Mouse (Mus musculus) forebrain, embryonic 13.5 days (tissue): ENCODE measurements around the gene Ltbp2. TPM values are rescaled to one million over a fixed set of nuclear protein-coding genes. Genes with fewer than 3 reads are reported as not detected.

Source experiments
- ATAC-seq: fragments of 200-750 bp; cut with Nextera tagmentation; 2 replicates; pipeline ENCODE4 v1.8.0; 2017
- H3K27ac ChIP-seq: fragments of 300-500 bp; sonication (generic); 2 replicates; pipeline ENCODE4 v1.5.1; 2015; ENCODE audit warnings: inconsistent platforms, mild to moderate bottlenecking, moderate library complexity
- H3K27me3 ChIP-seq: fragments of 300-500 bp; sonication (generic); 2 replicates; pipeline ENCODE4 v1.6.1; 2015; ENCODE audit warnings: mild to moderate bottlenecking, inconsistent platforms
- H3K36me3 ChIP-seq: fragments of 300-500 bp; sonication (generic); 2 replicates; pipeline ENCODE4 v1.6.1; 2015; ENCODE audit warnings: mild to moderate bottlenecking, inconsistent platforms; ENCODE audit not compliant: poor library complexity, severe bottlenecking
- H3K4me1 ChIP-seq: fragments of 300-500 bp; sonication (generic); 2 replicates; pipeline ENCODE4 v1.6.1; 2015; ENCODE audit warnings: inconsistent platforms
- H3K4me2 ChIP-seq: fragments of 300-500 bp; sonication (generic); 2 replicates; pipeline ENCODE4 v1.6.1; 2015; ENCODE audit warnings: inconsistent platforms, mild to moderate bottlenecking, moderate library complexity
- H3K4me3 ChIP-seq: fragments of 300-500 bp; sonication (generic); 2 replicates; pipeline ENCODE4 v1.5.1; 2015; ENCODE audit warnings: mild to moderate bottlenecking, inconsistent platforms
- H3K9ac ChIP-seq: fragments of 300-500 bp; sonication (generic); 2 replicates; pipeline ENCODE4 v1.6.1; 2015; ENCODE audit warnings: mild to moderate bottlenecking, inconsistent platforms
- H3K9me3 ChIP-seq: fragments of 300-500 bp; sonication (generic); replicated peaks from 2 replicates; pipeline ENCODE4 v1.6.1; 2016; ENCODE audit warnings: inconsistent platforms
- WGBS: fragments of 180-500 bp; shearing (Covaris S2); methylation state at CpG from one replicate; pipeline ENCODE4 v1.1.7; 2015; 5-methylcytosine and 5-hydroxymethylcytosine counted together
- polyA plus RNA-seq: library from polyadenylated mRNA; unstranded; fragments of >200 nt; fragmentation: Nextera tagmentation; extraction: Ambion mirVana; gene quantifications from 2 replicates; pipeline ENCODE4 v1.2.1, GENCODE M21; 2015

Ltbp2 gene
- polyA plus RNA-seq, 1 experiment from 2014 or later = not detected

- WGBS = 68% methylated on average over 1 of the region's 1 CpGs
- Histone ChIP-seq H3K4me2 (no peak overlapping the region), H3K9me3 (no peaks in the 10 kb centered on the region), H3K27ac (no peak overlapping the region), H3K9ac (no peak overlapping the region), H3K4me1 (no peaks in the 10 kb centered on the region), H3K36me3 (no peaks in the 10 kb centered on the region), H3K4me3 (no peak overlapping the region), H3K27me3 (0 out of 2 replicates have a peak, but pooled peaks cover 4% of the 10 kb centered on the region)
- no peak for ATAC-seq
Observed at GRCm38 (mm10) chr12:84810810-84811209, 65.5 kb downstream of the Ltbp2 start.

DNA sequence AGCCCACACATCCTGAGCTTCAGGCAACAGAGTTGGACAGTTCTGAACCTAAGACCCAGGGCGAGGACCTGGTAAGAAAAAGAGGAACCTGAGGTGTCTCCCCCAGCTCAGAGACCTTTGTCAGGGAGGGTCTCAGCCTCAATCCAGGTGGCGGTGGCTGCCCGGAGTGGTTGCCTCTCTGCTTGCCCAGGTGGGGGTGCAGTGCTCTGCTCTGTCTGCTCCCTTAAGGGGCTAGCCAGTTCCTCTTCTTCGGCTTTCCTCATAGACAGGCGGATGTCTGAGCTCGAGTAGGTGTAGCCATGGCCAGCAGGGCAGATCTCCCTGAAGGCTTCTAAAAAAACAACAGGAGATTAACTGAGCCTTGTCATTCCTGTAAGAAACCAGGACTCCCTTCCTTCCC, 67.3 kb downstream of the Ltbp2 start:
- no peaks in the 10 kb centered on the region for H3K36me3 ChIP-seq
- H3K4me1 ChIP-seq = no peaks in the 10 kb centered on the region
- no peak overlapping the region for H3K27ac ChIP-seq
- no peak overlapping the region for H3K4me2 ChIP-seq
- WGBS = 79% methylated on average over 6 of the region's 6 CpGs
- 0 out of 2 replicates have a peak, but pooled peaks cover 4% of the 10 kb centered on the region for H3K27me3 ChIP-seq
- H3K9ac ChIP-seq = no peak overlapping the region
- ATAC-seq = no peak
- H3K9me3 ChIP-seq = no peaks in the 10 kb centered on the region
- no peak overlapping the region for H3K4me3 ChIP-seq

DNA sequence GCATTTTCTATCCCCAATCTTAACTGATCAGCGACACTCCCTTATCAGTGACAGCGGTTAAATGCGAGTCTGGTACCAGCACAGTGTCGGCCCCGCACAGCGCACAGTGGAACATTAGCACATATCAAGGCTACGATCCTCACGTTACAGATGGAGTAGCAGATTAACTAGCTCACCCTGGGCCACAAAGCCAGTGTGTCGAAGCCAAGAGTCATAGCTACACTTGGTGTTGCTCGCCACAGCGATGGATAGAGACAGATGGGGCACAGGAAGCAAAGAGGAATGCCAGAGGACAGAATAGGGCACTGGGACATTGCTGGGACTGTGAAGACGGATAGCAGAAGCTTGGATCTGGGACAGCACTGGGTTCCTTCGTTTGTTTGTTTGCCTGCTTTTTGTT, 69.0 kb downstream of the Ltbp2 start:
- Histone ChIP-seq H3K4me1 (no peaks in the 10 kb centered on the region), H3K9ac (no peak overlapping the region), H3K36me3 (no peaks in the 10 kb centered on the region), H3K27me3 (0 out of 2 replicates have a peak, but pooled peaks cover 4% of the 10 kb centered on the region), H3K4me3 (no peak overlapping the region), H3K9me3 (no peaks in the 10 kb centered on the region), H3K27ac (no peak overlapping the region), H3K4me2 (no peak overlapping the region)
- 82% methylated on average over 13 of the region's 13 CpGs for WGBS
- no peak for ATAC-seq

DNA sequence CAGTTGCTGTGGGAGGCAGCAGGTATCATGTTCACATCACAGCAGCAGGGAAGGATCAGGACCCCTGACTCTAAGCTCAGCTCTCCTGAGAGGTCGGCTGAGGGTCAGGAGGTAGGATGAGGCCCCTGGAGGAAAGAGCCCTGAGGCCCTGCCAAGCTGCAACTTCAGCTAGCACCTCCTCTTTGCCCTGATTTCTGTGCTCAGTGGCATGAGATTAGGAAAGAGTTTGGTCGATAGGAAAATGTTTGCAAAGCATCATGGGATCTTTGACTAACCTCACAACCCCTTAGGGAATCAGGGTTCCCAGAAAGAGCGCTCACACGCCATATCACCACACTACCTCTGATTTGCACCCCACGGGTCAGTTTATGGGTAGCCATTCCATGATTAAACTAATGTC, 69.6 kb downstream of the Ltbp2 start:
- no peak overlapping the region for H3K4me2 ChIP-seq
- WGBS = 64% methylated on average over 5 of the region's 5 CpGs
- ATAC-seq = no peak
- H3K27ac ChIP-seq = no peak overlapping the region
- H3K4me1 ChIP-seq = no peaks in the 10 kb centered on the region
- no peaks in the 10 kb centered on the region for H3K36me3 ChIP-seq
- H3K27me3 ChIP-seq = 0 out of 2 replicates have a peak, but pooled peaks cover 4% of the 10 kb centered on the region
- no peaks in the 10 kb centered on the region for H3K9me3 ChIP-seq
- H3K9ac ChIP-seq = no peak overlapping the region
- no peak overlapping the region for H3K4me3 ChIP-seq

DNA sequence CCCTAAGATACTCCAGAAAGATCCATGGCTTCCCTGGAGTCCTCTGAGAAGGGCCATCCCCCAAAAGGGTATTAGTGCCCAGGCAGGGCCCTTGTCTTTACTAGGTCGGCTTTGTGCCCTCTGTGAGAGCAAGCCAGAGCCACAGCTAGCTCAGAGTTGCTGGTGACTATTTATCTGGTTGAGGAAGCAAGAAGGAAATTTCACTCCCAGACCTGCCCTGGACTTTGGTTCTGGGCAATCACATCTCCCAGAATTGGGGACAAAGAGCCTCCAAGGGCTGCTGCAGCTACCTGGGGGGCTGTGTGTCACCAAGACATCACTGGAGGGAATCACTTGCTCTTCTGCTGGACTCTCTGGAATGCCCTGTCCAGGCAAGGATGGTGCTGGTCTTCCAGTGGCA, 70.3 kb downstream of the Ltbp2 start:
- Histone ChIP-seq H3K4me2 (no peak overlapping the region), H3K9me3 (no peaks in the 10 kb centered on the region), H3K4me1 (no peaks in the 10 kb centered on the region), H3K27me3 (0 out of 2 replicates have a peak, but pooled peaks cover 4% of the 10 kb centered on the region), H3K9ac (no peak overlapping the region), H3K4me3 (no peak overlapping the region), H3K36me3 (no peaks in the 10 kb centered on the region), H3K27ac (no peak overlapping the region)
- no peak for ATAC-seq
- WGBS = 60% methylated on average over 1 of the region's 1 CpGs

GRCm38 (mm10) chr12:84805228-84805842, 71.0 kb downstream of the Ltbp2 start:
- WGBS = 73% methylated on average over 9 of the region's 9 CpGs
- 0 out of 2 replicates have a peak, but pooled peaks cover 4% of the 10 kb centered on the region for H3K27me3 ChIP-seq
- no peak for ATAC-seq
- no peaks in the 10 kb centered on the region for H3K36me3 ChIP-seq
- no peak overlapping the region for H3K9ac ChIP-seq
- no peak overlapping the region for H3K4me2 ChIP-seq
- no peaks in the 10 kb centered on the region for H3K4me1 ChIP-seq
- H3K9me3 ChIP-seq = no peaks in the 10 kb centered on the region
- H3K27ac ChIP-seq = no peak overlapping the region
- no peak overlapping the region for H3K4me3 ChIP-seq

GRCm38 (mm10) chr12:84802625-84803024, 73.7 kb downstream of the Ltbp2 start:
- H3K4me2 ChIP-seq = no peak overlapping the region
- H3K36me3 ChIP-seq = no peaks in the 10 kb centered on the region
- no peak overlapping the region for H3K27ac ChIP-seq
- H3K27me3 ChIP-seq = 0 out of 2 replicates have a peak, but pooled peaks cover 4% of the 10 kb centered on the region
- no peak overlapping the region for H3K9ac ChIP-seq
- 83% methylated on average over 3 of the region's 3 CpGs for whole genome bisulfite sequencing
- ATAC-seq = no peak
- no peaks in the 10 kb centered on the region for H3K4me1 ChIP-seq
- H3K4me3 ChIP-seq = no peak overlapping the region
- H3K9me3 ChIP-seq = no peaks in the 10 kb centered on the region

DNA sequence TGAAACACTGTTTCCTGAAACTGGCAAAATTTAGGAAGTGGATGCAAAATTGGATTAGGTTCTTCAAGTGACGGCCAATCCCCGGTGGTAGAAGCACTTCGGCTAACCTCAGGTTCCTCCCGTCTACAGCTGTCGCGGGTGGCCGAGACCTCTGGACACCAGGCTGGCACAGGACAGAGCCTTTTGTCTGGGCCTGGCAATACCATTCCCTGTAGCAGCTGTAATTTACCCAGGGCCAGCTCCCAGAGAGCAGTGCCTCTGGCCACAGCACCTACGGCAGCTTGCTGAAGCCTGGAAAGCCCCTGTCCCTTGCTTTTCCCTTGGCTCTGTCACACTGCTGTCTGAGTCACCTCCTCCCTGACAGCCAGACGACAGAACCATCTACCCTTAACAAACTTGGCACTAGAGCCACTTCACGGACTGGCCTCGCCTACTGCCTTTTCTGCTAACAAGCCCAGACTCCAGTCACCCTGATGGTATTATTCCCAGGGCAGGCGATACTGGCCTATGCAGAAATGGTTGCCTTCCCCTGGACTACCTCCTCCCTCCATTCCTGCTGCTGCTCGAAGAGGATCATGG, 74.7 kb downstream of the Ltbp2 start:
- Histone ChIP-seq H3K9me3 (no peaks in the 10 kb centered on the region), H3K4me1 (no peaks in the 10 kb centered on the region), H3K4me2 (no peak overlapping the region), H3K27ac (no peak overlapping the region), H3K9ac (no peak overlapping the region), H3K4me3 (no peak overlapping the region), H3K27me3 (0 out of 2 replicates have a peak, but pooled peaks cover 4% of the 10 kb centered on the region), H3K36me3 (no peaks in the 10 kb centered on the region)
- 88% methylated on average over 13 of the region's 13 CpGs for WGBS
- no peak for ATAC-seq

- Histone ChIP-seq H3K4me3 (no peak overlapping the region), H3K36me3 (no peaks in the 10 kb centered on the region), H3K9me3 (no peaks in the 10 kb centered on the region), H3K4me1 (no peaks in the 10 kb centered on the region), H3K9ac (no peak overlapping the region), H3K4me2 (no peak overlapping the region), H3K27me3 (no peaks in the 10 kb centered on the region), H3K27ac (no peak overlapping the region)
- 73% methylated on average over 4 of the region's 4 CpGs for WGBS
- ATAC-seq = no peak
Observed at GRCm38 (mm10) chr12:84800419-84800818, 75.9 kb downstream of the Ltbp2 start.

GRCm38 (mm10) chr12:84799086-84799485, 77.2 kb downstream of the Ltbp2 start:
- no peak overlapping the region for H3K9ac ChIP-seq
- H3K9me3 ChIP-seq = no peaks in the 10 kb centered on the region
- no peak overlapping the region for H3K27ac ChIP-seq
- H3K27me3 ChIP-seq = no peaks in the 10 kb centered on the region
- ATAC-seq = no peak
- H3K4me2 ChIP-seq = no peak overlapping the region
- H3K36me3 ChIP-seq = no peaks in the 10 kb centered on the region
- H3K4me1 ChIP-seq = no peaks in the 10 kb centered on the region
- 93% methylated on average over 13 of the region's 13 CpGs for WGBS
- no peak overlapping the region for H3K4me3 ChIP-seq

- H3K27ac ChIP-seq = no peak overlapping the region
- H3K9ac ChIP-seq = no peak overlapping the region
- no peaks in the 10 kb centered on the region for H3K36me3 ChIP-seq
- no peaks in the 10 kb centered on the region for H3K27me3 ChIP-seq
- 89% methylated on average over 8 of the region's 8 CpGs for WGBS
- no peaks in the 10 kb centered on the region for H3K9me3 ChIP-seq
- ATAC-seq = no peak
- H3K4me1 ChIP-seq = no peaks in the 10 kb centered on the region
- H3K4me2 ChIP-seq = no peak overlapping the region
- no peak overlapping the region for H3K4me3 ChIP-seq
Observed at GRCm38 (mm10) chr12:84794647-84795046, 81.7 kb downstream of the Ltbp2 start.

DNA sequence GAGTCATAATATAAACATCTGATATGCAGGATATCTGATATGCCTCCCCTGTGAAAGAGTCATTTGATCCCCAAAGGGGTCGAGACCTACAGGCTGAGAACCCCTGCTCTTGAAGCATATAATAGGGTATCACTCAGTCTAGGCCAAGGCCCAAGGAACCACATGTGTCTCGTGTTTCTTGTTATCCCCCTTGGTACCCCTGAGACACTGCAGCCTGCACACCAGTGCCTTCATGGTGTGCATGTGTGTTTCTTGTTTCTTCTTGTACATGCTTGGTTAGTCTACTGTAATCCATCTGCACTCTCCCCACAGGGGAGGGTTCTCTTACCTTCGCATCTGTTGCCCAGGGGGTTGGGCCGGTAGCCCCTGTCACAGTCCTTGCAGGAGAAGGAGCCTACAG, 83.7 kb downstream of the Ltbp2 start:
- Histone ChIP-seq H3K27ac (no peak overlapping the region), H3K9me3 (no peaks in the 10 kb centered on the region), H3K4me1 (no peaks in the 10 kb centered on the region), H3K36me3 (no peaks in the 10 kb centered on the region), H3K4me3 (no peak overlapping the region), H3K9ac (no peak overlapping the region), H3K27me3 (no peaks in the 10 kb centered on the region), H3K4me2 (no peak overlapping the region)
- 80% methylated on average over 4 of the region's 4 CpGs for WGBS
- no peak for ATAC-seq

GRCm38 (mm10) chr12:84790853-84791252, 85.5 kb downstream of the Ltbp2 start:
- Histone ChIP-seq H3K4me2 (no peak overlapping the region), H3K4me1 (no peaks in the 10 kb centered on the region), H3K36me3 (no peaks in the 10 kb centered on the region), H3K27ac (no peak overlapping the region), H3K9ac (no peak overlapping the region), H3K9me3 (no peaks in the 10 kb centered on the region), H3K27me3 (no peaks in the 10 kb centered on the region), H3K4me3 (no peak overlapping the region)
- WGBS = 80% methylated on average over 10 of the region's 10 CpGs
- ATAC-seq = no peak
